Mouse (Mus musculus): ENCODE measurements around the gene Zfp583.

DNA sequence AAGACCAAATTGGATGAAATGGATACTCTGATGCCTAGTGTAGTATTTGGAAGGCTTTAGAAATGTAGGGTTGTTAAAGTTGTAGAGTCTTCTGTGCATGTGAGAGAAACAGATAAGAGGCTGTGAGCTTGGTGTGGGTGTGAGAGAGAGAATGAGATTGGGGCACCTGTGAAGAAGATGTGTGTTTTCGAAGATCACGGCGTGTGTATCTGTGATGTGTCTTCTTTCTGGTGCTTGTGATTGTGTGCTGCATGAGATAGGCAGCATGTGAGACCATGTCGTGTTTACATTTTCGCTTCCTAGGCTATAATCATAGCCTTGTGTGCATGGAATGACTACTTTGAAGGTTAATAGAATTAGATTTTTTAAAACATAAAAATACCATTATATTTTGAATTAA lies 36.1 kb upstream of the Zfp583 start:
- TF ChIP-seq GATA1 (IDR thresholded peaks at IDR 0.05; ENCODE audit: low read length) = no peak
- no peak for TF ChIP-seq TAL1 (IDR thresholded peaks at IDR 0.05; ENCODE audit: low read length)
